Mouse (Mus musculus): ENCODE measurements around the gene Gopc. TPM values are rescaled to one million over a fixed set of nuclear protein-coding genes. Genes with fewer than 3 reads are reported as not detected.
A peak's percentile ranks its signal among the peaks of the same experiment; 100 is the strongest.

Gopc gene
- total and polyA plus RNA-seq, 3 experiments: 1.9 to 15.0 (median 14.1) TPM

DNA sequence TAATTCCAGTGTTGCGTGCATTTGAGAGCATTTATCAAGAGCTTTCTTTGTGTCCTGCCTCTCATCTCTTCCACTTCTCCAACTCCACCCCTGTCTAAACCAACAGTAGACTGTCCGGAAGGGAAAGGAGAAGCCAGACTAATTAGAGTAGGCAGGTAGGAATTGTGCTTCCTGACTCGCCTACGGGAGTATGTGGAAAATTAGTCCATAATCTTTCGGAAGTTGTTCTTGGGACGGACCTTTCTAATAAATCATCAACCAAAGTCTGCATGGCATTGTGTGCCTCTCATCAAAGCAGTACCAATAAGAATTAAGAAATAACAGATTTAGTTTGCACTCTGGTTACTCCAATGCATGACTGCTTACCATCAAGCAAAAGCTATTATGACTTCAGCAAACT is 1.1 kb upstream of the Gopc start:
- no peak for ATAC-seq (ENCODE audit: extremely low read depth, insufficient number of reproducible peaks, low FRiP score, poor library complexity, severe bottlenecking)
- no peak for TF ChIP-seq GATA1 (IDR thresholded peaks at IDR 0.05; ENCODE audit: borderline replicate concordance, low read length)
- TF ChIP-seq GATA2 (IDR thresholded peaks at IDR 0.05; ENCODE audit: borderline replicate concordance, low read depth, low read length): no peak
- no peak for TF ChIP-seq TAL1 (conservative IDR thresholded peaks at IDR 0.05; ENCODE audit: low read depth, low read length)
- no peak for TF ChIP-seq CTCF (IDR thresholded peaks at IDR 0.05; ENCODE audit: low read depth, low read length)
- no peak for TF ChIP-seq POLR2AphosphoS5 (IDR thresholded peaks at IDR 0.05; ENCODE audit: insufficient replicate concordance, low read depth, low read length)

GRCm38 (mm10) chr10:52381321-52381801 is 563 bp downstream of the Gopc start:
- Histone ChIP-seq H3K27me3 (ENCODE audit: insufficient read depth, low read length) (no peaks in the 10 kb centered on the region), H3K9me3 (replicated peaks) (no peaks in the 10 kb centered on the region), H3K4me1 (ENCODE audit: insufficient read depth, low read depth, low read length) (peaks cover 7% of the 10 kb centered on the region; the same call in 1 of the 2 replicates), H3K4me3 (ENCODE audit: low read depth, low read length) (peak overlapping the region; percentile 77), H3K36me3 (replicated peaks) (no peaks in the 10 kb centered on the region)
- DNase-seq (ENCODE audit: low spot score): no peak
- TF ChIP-seq GATA2 (IDR thresholded peaks at IDR 0.05; ENCODE audit: borderline replicate concordance, low read depth, low read length): no peak
- TF ChIP-seq POLR2AphosphoS5 (IDR thresholded peaks at IDR 0.05; ENCODE audit: insufficient replicate concordance, low read depth, low read length): no peak
- no peak for TF ChIP-seq TAL1 (conservative IDR thresholded peaks at IDR 0.05; ENCODE audit: low read depth, low read length)
- ATAC-seq (ENCODE audit: extremely low read depth, insufficient number of reproducible peaks, low FRiP score, poor library complexity, severe bottlenecking): no peak

More for the DNA sequence above, 1.1 kb upstream of the Gopc start:
- Histone ChIP-seq H3K9me3 (replicated peaks) (no peaks in the 10 kb centered on the region), H3K36me3 (replicated peaks) (no peaks in the 10 kb centered on the region), H3K27me3 (ENCODE audit: insufficient read depth, low read length) (no peaks in the 10 kb centered on the region), H3K4me1 (ENCODE audit: insufficient read depth, low read depth, low read length) (peaks cover 7% of the 10 kb centered on the region; the same call in 1 of the 2 replicates), H3K4me3 (ENCODE audit: low read depth, low read length) (peak overlapping the region; percentile 77; the same call in 1 of the 2 replicates)
- no peak for DNase-seq (ENCODE audit: low spot score)

GRCm38 (mm10) chr10:52377813-52378212 is 4.1 kb downstream of the Gopc start:
- ATAC-seq (ENCODE audit: extremely low read depth, insufficient number of reproducible peaks, low FRiP score, poor library complexity, severe bottlenecking) (no peak), DNase-seq (ENCODE audit: low spot score) (no peak)
- no peaks in the 10 kb centered on the region for H3K9me3 ChIP-seq (replicated peaks)
- peaks cover 2% of the 10 kb centered on the region for H3K36me3 ChIP-seq (replicated peaks)
- H3K4me3 ChIP-seq (ENCODE audit: low read depth, low read length): no peak overlapping the region
- H3K4me1 ChIP-seq (ENCODE audit: insufficient read depth, low read depth, low read length): 0 out of 2 replicates have a peak, but pooled peaks cover under 1% of the 10 kb centered on the region
- H3K27me3 ChIP-seq (ENCODE audit: insufficient read depth, low read length): no peaks in the 10 kb centered on the region
- TF ChIP-seq GATA1 (IDR thresholded peaks at IDR 0.05; ENCODE audit: borderline replicate concordance, low read length): no peak
- no peak for TF ChIP-seq POLR2AphosphoS5 (IDR thresholded peaks at IDR 0.05; ENCODE audit: insufficient replicate concordance, low read depth, low read length)
- no peak for TF ChIP-seq TAL1 (conservative IDR thresholded peaks at IDR 0.05; ENCODE audit: low read depth, low read length)
- no peak for TF ChIP-seq CTCF (IDR thresholded peaks at IDR 0.05; ENCODE audit: low read depth, low read length)
- TF ChIP-seq GATA2 (IDR thresholded peaks at IDR 0.05; ENCODE audit: borderline replicate concordance, low read depth, low read length): no peak

DNA sequence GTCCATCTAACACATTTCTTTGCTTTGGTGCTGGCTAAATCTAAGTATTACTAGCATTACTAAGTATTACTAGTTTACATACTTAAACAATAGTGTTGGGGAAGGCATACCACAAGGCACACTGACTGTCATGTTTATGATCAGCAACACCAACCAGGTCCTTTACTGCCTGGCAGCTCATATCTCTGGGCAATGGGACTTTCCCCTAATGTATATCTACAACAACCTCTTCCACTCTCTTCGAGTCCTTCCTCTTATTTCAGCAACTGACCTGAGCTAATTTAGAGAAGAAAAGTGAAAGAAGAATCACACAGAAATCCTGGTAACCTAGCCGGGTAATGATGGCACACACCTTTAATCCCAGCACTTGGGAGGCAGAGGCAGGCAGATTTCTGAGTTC is 5.5 kb downstream of the Gopc start:
- H3K4me1 ChIP-seq (ENCODE audit: insufficient read depth, low read depth, low read length): no peaks in the 10 kb centered on the region
- DNase-seq (ENCODE audit: low spot score): no peak
- no peak for ATAC-seq (ENCODE audit: extremely low read depth, insufficient number of reproducible peaks, low FRiP score, poor library complexity, severe bottlenecking)
- no peak overlapping the region for H3K4me3 ChIP-seq (ENCODE audit: low read depth, low read length)
- H3K36me3 ChIP-seq (replicated peaks): peaks cover 2% of the 10 kb centered on the region
- no peaks in the 10 kb centered on the region for H3K27me3 ChIP-seq (ENCODE audit: insufficient read depth, low read length)
- no peaks in the 10 kb centered on the region for H3K9me3 ChIP-seq (replicated peaks)
- no peak for TF ChIP-seq GATA1 (IDR thresholded peaks at IDR 0.05; ENCODE audit: borderline replicate concordance, low read length)
- TF ChIP-seq GATA2 (IDR thresholded peaks at IDR 0.05; ENCODE audit: borderline replicate concordance, low read depth, low read length): no peak
- no peak for TF ChIP-seq POLR2AphosphoS5 (IDR thresholded peaks at IDR 0.05; ENCODE audit: insufficient replicate concordance, low read depth, low read length)
- no peak for TF ChIP-seq TAL1 (conservative IDR thresholded peaks at IDR 0.05; ENCODE audit: low read depth, low read length)
- TF ChIP-seq CTCF (IDR thresholded peaks at IDR 0.05; ENCODE audit: low read depth, low read length): no peak

DNA sequence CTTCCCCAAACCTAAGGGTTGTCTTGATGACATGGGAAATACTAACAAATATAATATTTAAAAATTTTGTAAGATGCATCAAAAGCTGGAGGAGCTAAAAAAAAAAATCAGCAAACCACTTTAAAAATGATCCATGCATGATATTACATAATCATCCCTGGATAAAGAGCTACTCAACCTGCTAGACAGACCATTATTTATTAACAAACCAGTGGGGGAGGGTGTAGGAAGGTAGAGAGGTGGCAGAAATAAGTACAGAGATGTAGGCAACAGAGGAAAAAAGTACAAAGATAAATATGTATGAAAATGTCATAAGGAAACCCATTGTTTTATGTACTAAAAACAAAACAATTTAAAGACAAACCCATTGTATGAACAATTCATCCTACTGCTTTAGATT is 7.3 kb downstream of the Gopc start:
- H3K4me3 ChIP-seq (ENCODE audit: low read depth, low read length): no peak overlapping the region
- no peaks in the 10 kb centered on the region for H3K4me1 ChIP-seq (ENCODE audit: insufficient read depth, low read depth, low read length)
- H3K9me3 ChIP-seq (replicated peaks): no peaks in the 10 kb centered on the region
- no peak for DNase-seq (ENCODE audit: low spot score)
- ATAC-seq (ENCODE audit: extremely low read depth, insufficient number of reproducible peaks, low FRiP score, poor library complexity, severe bottlenecking): no peak
- TF ChIP-seq GATA1 (IDR thresholded peaks at IDR 0.05; ENCODE audit: borderline replicate concordance, low read length) (no peak), POLR2AphosphoS5 (IDR thresholded peaks at IDR 0.05; ENCODE audit: insufficient replicate concordance, low read depth, low read length) (no peak), CTCF (IDR thresholded peaks at IDR 0.05; ENCODE audit: low read depth, low read length) (no peak), TAL1 (conservative IDR thresholded peaks at IDR 0.05; ENCODE audit: low read depth, low read length) (no peak), GATA2 (IDR thresholded peaks at IDR 0.05; ENCODE audit: borderline replicate concordance, low read depth, low read length) (no peak)
- H3K36me3 ChIP-seq (replicated peaks): peaks cover 2% of the 10 kb centered on the region
- H3K27me3 ChIP-seq (ENCODE audit: insufficient read depth, low read length): no peaks in the 10 kb centered on the region

GRCm38 (mm10) chr10:52373834-52374233 is 8.1 kb downstream of the Gopc start:
- DNase-seq (ENCODE audit: low spot score): no peak
- TF ChIP-seq CTCF (IDR thresholded peaks at IDR 0.05; ENCODE audit: low read depth, low read length) (no peak), GATA2 (IDR thresholded peaks at IDR 0.05; ENCODE audit: borderline replicate concordance, low read depth, low read length) (no peak), TAL1 (conservative IDR thresholded peaks at IDR 0.05; ENCODE audit: low read depth, low read length) (no peak), GATA1 (IDR thresholded peaks at IDR 0.05; ENCODE audit: borderline replicate concordance, low read length) (no peak), POLR2AphosphoS5 (IDR thresholded peaks at IDR 0.05; ENCODE audit: insufficient replicate concordance, low read depth, low read length) (no peak)
- no peaks in the 10 kb centered on the region for H3K9me3 ChIP-seq (replicated peaks)

More at GRCm38 (mm10) chr10:52373834-52374233, 8.1 kb downstream of the Gopc start:
- Histone ChIP-seq H3K27me3 (ENCODE audit: insufficient read depth, low read length) (no peaks in the 10 kb centered on the region), H3K36me3 (replicated peaks) (peaks cover 2% of the 10 kb centered on the region), H3K4me1 (ENCODE audit: insufficient read depth, low read depth, low read length) (no peaks in the 10 kb centered on the region), H3K4me3 (ENCODE audit: low read depth, low read length) (no peak overlapping the region)
- no peak for ATAC-seq (ENCODE audit: extremely low read depth, insufficient number of reproducible peaks, low FRiP score, poor library complexity, severe bottlenecking)
